Mouse (Mus musculus) kidney, adult 11 months (tissue): ENCODE results near the gene Tas2r143.

Source experiments
- DNase-seq: peaks from one replicate; pipeline ENCODE4 v3.0.0; 2022

Tas2r143 gene

GRCm38 (mm10) chr6:42399938-42400337 lies at the start of gene Tas2r143:
TSS of gene Tas2r143 (plus strand) at chr6:42400238.
- DNase-seq: no peak

GRCm38 (mm10) chr6:42350968-42351775 lies 48.9 kb upstream of the Tas2r143 start:
- DNase-seq: no peak

GRCm38 (mm10) chr6:42351776-42352485 lies 48.1 kb upstream of the Tas2r143 start:
- DNase-seq: no peak

GRCm38 (mm10) chr6:42352486-42352846 lies 47.6 kb upstream of the Tas2r143 start:
- no peak for DNase-seq

- DNase-seq: no peak
These were observed 46.9 kb upstream of the Tas2r143 start for GRCm38 (mm10) chr6:42353180-42353579.

- DNase-seq: no peak
These were observed 45.7 kb upstream of the Tas2r143 start for GRCm38 (mm10) chr6:42354076-42355019.

GRCm38 (mm10) chr6:42355366-42355765 lies 44.7 kb upstream of the Tas2r143 start:
- DNase-seq: no peak

- no peak for DNase-seq
These were observed 44.0 kb upstream of the Tas2r143 start for GRCm38 (mm10) chr6:42355794-42356600.

- DNase-seq: no peak
These were observed 43.1 kb upstream of the Tas2r143 start for GRCm38 (mm10) chr6:42356913-42357312.

GRCm38 (mm10) chr6:42357901-42358300 lies 42.1 kb upstream of the Tas2r143 start:
- DNase-seq: no peak

GRCm38 (mm10) chr6:42358901-42359300 lies 41.1 kb upstream of the Tas2r143 start:
- DNase-seq: no peak

GRCm38 (mm10) chr6:42359364-42360147 lies 40.5 kb upstream of the Tas2r143 start:
- no peak for DNase-seq

- no peak for DNase-seq
These were observed 39.7 kb upstream of the Tas2r143 start for GRCm38 (mm10) chr6:42360231-42360840.

GRCm38 (mm10) chr6:42361041-42361895 lies 38.8 kb upstream of the Tas2r143 start:
- no peak for DNase-seq

- DNase-seq: no peak
These were observed 38.0 kb upstream of the Tas2r143 start for GRCm38 (mm10) chr6:42362074-42362473.

GRCm38 (mm10) chr6:42362497-42362896 lies 37.5 kb upstream of the Tas2r143 start:
- DNase-seq: no peak

GRCm38 (mm10) chr6:42362974-42363373 lies 37.1 kb upstream of the Tas2r143 start:
- no peak for DNase-seq

- no peak for DNase-seq
These were observed 36.0 kb upstream of the Tas2r143 start for GRCm38 (mm10) chr6:42364066-42364465.

- no peak for DNase-seq
These were observed 35.4 kb upstream of the Tas2r143 start for GRCm38 (mm10) chr6:42364607-42365006.

GRCm38 (mm10) chr6:42365215-42365614 lies 34.8 kb upstream of the Tas2r143 start:
- no peak for DNase-seq
